Mouse (Mus musculus) spleen, postnatal 36 days (tissue): ENCODE measurements around the gene Abi1.
A peak's percentile ranks its signal among the peaks of the same experiment; 100 is the strongest.
"Not testable (repeated sequence)": the region's sequence is repeated elsewhere in the genome, so short reads cannot be mapped to it uniquely, and the experiment has no call there.

ENCODE experiments used
- DNase-seq, 2 experiments: peaks; one replicate each; pipeline ENCODE4 v3.0.0; 2022; ENCODE audit warnings: low spot score in 2 of 2, mixed read lengths in 1 of 2

Gene Abi1

GRCm38 (mm10) chr2:23040001-23040646 is at the start of gene Abi1:
Gene Abi1 (minus strand): TSS chr2:23040241.
- DNase-seq = peak; percentile 96 to 97

GRCm38 (mm10) chr2:23084540-23084939 is 44.5 kb upstream of the Abi1 start:
- no peak for DNase-seq

GRCm38 (mm10) chr2:23078588-23078987 is 38.5 kb upstream of the Abi1 start:
- DNase-seq = no peak

GRCm38 (mm10) chr2:23077693-23078092 is 37.7 kb upstream of the Abi1 start:
- no peak for DNase-seq

- no peak for DNase-seq
These were observed 36.7 kb upstream of the Abi1 start for GRCm38 (mm10) chr2:23076783-23077182.

GRCm38 (mm10) chr2:23075846-23076245 is 35.8 kb upstream of the Abi1 start:
- no peak for DNase-seq

GRCm38 (mm10) chr2:23071406-23071805 is 31.4 kb upstream of the Abi1 start:
- DNase-seq = no peak

DNA sequence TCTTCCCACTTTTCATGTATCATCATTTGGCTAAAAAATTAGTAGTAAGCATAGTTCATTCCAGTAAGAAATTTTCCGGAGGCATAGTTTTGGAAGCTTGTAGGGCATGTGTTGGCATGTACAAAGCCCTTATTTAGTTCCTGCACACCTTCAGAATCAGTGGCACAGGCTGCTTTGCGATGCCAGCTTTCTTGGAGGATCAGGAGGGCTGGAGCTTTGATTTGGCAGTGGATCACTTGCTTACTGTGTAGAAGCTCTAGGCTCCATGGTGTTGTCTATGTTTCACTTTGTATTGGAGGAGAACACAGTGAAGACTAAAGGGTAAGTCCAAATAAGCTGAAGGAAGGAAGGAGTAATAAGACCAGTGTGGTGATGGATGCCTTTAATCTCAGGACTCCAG is 30.4 kb upstream of the Abi1 start:
- DNase-seq = no peak

DNA sequence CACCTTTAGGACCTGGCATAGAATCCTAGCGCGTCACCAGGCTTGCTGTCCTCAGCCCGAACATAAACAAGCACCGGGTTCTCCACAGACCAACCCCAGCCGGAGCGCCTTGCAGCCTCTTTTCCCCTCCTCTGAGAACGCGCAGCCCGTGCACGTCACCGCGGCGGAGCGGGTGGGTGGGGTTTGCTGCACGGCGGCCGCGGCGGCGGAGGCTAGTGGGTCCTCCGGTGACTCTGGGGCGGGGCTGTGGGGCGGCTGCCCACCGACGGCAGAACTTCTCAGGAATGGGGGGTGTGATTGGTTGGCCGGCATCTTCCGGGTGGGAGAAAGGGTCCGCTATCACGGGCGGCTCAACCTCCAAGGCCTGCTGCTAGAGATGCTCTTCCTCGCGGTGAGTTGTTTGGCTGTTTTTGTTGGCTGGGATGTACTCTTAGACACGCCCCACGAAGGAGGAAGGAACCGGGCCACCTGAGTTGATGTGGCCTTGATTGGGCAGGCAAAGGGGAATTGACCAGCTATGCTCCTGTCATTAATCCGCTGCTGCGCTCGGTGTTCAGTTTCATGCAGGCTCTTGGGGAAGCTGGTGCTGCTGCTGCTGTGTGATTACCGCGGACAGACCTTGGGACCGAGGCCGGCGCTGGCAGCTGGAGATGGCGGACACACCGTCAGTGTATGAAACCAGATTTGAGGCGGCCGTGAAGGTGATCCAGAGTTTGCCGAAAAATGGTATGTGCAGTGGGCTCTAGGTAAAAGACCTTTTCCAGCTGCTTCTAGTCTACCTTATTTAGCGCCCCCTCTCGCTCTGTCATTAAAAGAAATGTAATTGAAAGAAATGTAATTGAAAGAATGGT is 29.1 kb upstream of the Abi1 start:
- DNase-seq = peak; percentile 96 to 97

DNA sequence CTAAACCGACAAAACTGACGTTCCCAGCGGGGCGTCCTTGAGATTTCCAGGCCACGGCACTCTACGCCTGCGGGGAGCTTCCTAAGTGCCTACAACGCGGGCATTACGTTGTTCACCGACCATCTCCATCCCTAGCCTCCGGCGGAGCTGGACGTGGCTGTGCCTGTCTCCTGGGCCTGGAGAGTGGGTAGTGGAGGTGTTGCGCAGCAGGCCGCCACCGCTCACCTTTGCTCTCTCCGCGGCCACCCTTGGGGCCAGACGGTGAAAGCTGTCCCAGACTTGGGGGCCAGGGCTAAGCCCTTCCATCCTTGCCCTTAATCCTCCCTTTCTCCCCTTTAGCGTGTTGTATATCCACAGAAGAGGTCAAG is 28.3 kb upstream of the Abi1 start:
- no peak for DNase-seq

- peak; percentile 98 for DNase-seq
These were observed 27.7 kb upstream of the Abi1 start, which contains the start of gene Acbd5 for GRCm38 (mm10) chr2:23067552-23068369. Gene Acbd5 (plus strand): TSS chr2:23068167.

DNA sequence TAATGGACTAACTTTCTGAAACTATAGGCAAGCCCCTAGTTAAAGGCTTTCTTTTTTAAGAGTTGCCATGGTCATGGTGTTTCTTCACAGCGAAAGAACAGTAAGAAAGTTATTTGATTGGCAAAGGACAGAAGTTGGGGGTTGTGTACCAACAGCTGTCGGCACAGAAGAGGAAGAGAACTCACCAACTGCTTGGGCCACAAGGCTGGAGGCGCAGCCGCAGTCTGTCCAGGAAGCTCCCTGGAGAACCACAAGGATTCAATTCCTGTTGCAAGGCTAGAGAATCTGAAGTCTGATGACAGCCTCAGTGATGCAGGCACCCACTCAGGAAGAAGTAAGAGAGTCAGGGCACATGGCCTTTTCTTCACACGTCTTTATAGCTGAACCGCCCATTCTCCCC is 12.5 kb upstream of the Abi1 start:
- DNase-seq = peak; percentile 34 to 48

DNA sequence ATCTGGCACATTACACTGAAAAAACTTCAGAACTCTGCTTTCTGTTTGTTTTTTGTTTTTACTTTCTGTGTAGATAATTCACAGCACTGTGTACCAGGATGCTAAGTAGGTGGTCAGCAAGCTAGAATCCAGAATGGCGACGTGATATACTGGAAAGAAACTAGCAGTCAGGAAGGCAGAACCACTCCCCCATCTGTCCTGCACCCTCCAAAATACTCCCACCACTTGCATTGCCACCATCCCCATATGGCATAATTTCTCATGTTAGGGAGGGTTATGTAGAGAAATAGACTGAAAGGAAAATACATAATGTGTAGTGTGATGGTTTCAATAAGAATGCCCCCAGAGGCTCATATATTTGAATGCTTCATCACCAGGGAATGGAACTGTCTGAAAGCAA is 11.8 kb upstream of the Abi1 start:
- DNase-seq = no peak

DNA sequence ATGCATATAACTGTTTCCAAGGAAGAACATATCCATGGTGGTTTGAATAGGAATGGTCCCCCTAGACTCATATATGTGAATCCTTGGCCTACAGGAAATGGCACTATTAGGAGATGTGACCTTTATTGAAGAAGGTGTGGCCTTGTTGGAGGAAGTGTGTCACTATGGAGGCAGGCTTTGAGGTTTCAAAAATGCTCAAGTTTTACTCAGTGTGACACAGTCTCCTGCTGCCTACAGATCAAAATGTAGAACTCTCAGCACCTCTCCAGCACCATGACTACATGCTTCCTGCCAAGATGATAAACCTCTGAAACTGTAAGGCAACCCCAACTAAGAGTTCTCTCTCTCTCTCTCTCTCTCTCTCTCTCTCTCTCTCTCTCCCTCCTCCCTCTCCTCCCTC is 8.0 kb upstream of the Abi1 start:
- peak; percentile 54 to 65 for DNase-seq

DNA sequence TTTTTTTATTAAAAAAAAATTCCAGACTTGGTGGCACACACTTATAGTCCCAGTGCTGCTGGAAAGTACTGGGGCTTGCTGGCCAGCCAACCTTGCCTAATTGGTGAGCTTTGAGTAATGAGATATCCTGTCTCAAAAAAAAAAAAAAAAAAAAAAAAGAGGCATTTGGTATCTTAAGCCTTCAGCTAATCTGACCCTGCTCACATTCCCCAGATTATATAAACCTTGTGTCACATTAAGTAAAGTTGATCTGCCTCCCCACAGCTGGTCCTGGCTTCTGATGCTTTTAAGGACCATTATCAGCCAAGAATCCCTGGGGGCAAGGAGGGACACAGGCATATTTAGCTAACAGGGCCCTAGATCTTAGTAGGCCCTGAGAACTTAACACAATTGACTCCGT is 5.7 kb upstream of the Abi1 start:
- no peak for DNase-seq

DNA sequence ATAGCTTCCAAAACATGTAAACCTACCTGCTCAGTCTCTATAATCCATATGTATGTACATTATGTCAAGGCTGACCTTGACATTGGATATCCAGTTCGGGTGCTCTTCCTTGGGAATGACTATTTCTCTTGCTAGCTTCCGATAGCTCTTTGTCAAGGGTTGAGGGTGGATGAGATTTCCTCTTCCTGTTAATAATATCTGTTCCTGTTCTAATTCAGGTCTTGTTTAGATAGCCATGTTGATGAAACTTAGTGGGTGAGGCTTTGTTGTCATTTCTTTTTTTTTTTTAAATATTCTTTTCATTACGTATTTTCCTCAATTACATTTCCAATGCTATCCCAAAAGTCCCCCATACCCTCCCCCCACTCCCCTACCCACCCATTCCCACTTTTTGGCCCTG is 2.1 kb upstream of the Abi1 start:
- DNase-seq = no peak

GRCm38 (mm10) chr2:23041457-23041856 is 1.4 kb upstream of the Abi1 start:
- DNase-seq = peak; percentile 75 to 82

GRCm38 (mm10) chr2:23040690-23041089 is 649 bp upstream of the Abi1 start:
- DNase-seq = not testable (repeated sequence)

- peak; percentile 28 to 50 for DNase-seq
These were observed 700 bp downstream of the Abi1 start for GRCm38 (mm10) chr2:23039082-23040000.

DNA sequence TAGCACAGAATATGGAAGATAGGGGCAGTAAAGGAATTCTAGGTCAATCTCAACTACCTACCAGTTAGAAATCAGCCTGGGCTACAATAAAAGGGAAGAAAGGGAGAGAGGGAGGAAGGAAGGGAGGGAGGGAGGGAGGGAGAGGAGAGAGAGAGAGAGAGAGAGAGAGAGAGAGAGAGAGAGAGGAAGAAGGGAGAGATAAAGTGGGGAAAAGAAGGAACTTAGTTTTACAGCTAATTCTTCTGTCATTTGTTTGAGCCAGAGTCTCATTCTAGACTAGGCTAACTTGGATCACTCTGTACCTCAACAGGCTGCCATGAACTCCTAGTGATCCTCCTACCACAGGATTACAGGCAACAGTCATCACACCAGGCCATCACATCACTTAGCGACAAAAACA is 4.6 kb downstream of the Abi1 start:
- DNase-seq = no peak
